Mouse (Mus musculus) E14TG2a.4 (cell line): ENCODE measurements at regions not wholly inside any gene's neighbourhood (a gene's known extent, or its start where the extent isn't known, plus 50 kb on each side); places are given as distances from the start of the nearest gene placed in this dataset.

Experiments
- CTCF ChIP-seq: conservative IDR thresholded peaks from 2 replicates; pipeline ENCODE4 v1.5.1; 2014; ENCODE audit warnings: low read length
- NANOG ChIP-seq: IDR thresholded peaks from 2 replicates; pipeline ENCODE4 v1.6.1; 2014; ENCODE audit warnings: borderline replicate concordance, low read length, mixed read lengths

DNA sequence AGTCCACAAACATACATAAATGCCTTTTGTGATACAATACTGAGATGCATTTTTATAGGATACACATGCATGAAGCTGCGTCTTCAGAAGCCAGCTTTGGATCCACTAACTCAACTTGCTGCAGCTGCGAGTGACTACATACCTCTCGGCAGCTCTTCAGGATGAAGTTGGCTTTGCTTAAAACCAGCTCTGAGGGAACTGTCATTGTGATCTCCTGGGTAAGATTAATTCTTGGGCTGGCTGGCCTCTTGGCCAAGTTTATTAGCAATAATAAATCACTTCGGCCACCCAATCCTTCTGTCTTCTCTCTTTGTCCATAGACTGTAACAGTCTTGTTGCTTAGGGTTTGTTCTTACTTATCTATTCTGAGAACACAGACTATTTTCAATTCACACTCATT, 1103.0 kb upstream of the Flrt2 start:
- no peak for TF ChIP-seq CTCF
- TF ChIP-seq NANOG: no peak
